Mouse (Mus musculus): ENCODE results near the gene Brd3os.

The Brd3os gene

DNA sequence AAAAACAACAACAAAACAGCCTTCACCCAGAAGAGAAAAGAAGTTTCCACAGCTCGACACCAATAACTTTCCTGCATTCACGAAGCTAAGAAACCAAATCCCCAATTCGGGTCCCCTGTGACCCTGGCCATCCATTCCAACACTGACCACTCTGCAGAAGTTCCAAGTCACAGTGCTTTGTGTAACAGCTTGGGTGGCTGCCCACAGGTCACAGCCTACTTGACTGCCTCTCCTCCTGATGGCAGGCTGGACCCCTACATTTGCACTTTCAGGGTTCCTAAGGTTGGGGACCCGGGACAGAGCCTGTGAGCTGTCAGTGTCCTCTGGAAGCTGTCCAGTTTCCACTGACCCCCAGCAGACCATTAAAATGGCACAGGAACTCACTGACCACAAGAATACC is 20.8 kb downstream of the Brd3os start:
- DNase-seq (ENCODE audit: low spot score in 2 of 2) = no peak

DNA sequence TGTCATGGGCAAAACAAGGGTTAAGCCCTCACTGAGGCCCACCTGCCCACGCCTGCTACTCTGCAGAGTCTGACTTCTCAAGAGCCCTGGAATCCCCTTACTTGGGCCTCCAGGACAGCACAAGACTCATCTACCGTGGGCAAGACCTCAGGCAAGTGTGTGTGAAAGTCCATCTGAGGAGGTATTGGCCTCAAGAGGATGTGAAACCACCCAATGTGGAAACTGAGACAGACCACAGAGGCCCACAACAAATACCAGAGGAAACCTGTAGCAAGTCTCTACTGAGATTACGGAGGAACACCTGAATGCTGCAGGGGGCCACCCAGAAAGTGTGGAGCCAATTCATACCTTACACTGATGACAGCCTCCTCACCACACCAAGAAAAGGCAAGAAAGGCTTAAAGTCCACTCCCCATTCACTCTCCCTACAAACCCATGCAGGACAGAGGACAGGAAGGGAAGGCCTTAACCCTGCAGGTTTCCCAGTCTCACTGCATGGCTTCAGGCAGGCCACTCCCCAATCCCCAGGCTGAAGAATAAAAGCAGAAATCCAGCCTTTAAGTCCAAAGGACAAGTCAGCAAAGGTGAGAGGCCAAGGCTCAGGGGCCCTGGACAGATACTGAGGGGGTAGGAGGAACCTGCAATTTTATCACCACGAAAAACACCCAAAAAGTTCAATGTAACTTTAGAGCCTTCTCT is 27.3 kb downstream of the Brd3os start:
- peak in 1 of 2 experiments; percentile 24 for DNase-seq (ENCODE audit: low spot score in 2 of 2)

DNA sequence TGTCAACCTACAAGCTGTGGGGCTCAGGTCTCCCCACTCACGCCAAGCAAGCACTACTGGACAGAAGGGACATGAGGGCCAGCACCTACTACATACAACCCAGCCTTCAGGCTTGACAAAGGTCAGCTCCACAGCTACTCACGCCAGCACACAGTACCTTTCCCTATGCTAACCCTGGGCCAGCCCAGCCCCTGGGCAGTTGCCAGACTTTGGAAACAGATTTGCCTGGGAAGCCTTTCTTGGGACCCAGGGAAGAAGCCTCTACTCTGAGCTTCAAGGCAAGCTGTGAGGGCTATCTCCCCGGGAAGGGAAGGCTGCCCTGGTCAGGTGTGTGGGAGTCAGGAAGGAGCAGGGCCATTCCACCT is 27.8 kb downstream of the Brd3os start:
- DNase-seq (ENCODE audit: low spot score in 2 of 2) = no peak

DNA sequence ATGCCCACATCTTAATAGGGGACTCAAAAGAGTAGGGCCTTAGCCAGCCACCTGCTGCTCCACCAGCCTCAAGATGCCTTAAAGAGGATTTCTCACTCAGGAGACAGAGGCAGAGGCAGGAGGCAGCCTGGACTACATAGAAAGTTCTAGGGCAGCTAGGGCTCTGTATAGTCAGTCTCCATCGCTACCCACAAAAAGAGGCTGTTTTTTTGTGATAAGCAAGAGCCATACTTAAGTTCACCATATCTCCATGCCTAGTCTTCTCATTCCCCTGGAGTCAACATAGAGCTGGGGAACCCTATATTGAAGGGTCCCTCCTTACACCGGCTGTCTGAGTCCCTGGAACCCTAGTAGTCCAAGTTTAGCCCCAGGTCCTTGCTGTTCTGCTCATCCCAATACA is 28.4 kb downstream of the Brd3os start:
- DNase-seq (ENCODE audit: low spot score in 2 of 2) = no peak

DNA sequence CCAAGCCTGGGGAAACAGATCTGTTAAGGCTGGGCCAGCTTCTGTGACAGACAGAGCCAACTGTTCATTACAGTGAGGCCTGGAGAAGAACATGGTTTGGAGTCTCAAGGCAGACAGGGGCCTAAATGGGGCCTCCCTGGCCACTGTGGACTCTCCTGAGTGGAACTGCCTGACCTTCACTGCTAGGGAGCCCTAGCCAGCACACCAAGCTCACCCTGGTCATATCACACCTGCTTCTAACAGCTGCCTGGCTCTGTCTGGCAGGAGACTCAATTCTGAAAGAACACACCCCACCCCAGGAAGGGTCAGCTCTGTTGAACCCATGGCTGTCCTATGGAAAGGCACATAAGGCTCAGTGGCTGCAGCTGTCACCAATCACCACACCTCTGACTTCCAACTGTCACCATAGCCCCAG is 29.1 kb downstream of the Brd3os start:
- no peak for DNase-seq (ENCODE audit: low spot score in 2 of 2)

DNA sequence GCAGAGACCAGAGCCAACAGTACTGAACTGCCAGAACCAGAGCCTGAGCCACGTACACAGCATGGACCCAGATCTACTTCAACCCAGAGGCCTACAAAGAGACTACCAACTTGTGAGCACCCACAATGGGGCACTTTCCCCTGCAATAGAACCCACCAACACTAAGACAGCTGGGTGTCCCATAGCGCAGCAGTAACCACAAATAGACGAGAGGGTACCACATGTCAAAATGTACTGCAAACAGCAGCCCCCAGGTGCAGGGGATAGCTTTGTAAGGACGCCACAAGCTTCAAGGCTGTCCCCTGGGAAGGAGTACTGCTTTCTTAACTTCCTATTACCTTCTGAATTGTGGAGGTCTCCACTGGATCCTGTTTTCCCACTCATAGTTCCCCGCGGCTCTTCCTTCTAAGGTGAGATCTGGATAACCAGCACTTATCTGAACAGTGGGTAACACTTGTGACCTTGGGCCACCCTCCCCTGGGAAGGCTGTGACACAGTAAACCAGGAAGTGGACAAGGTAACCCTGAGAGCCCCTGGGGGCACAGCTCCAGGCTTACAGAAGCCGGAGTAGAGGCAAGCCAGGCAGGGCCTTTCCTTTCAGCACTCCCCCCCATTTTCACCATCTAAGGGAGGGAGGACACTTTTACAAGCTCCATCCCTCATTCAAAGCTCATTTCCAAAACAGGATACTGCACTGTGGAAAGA is 31.1 kb downstream of the Brd3os start:
- DNase-seq (ENCODE audit: low spot score in 2 of 2) = no peak

DNA sequence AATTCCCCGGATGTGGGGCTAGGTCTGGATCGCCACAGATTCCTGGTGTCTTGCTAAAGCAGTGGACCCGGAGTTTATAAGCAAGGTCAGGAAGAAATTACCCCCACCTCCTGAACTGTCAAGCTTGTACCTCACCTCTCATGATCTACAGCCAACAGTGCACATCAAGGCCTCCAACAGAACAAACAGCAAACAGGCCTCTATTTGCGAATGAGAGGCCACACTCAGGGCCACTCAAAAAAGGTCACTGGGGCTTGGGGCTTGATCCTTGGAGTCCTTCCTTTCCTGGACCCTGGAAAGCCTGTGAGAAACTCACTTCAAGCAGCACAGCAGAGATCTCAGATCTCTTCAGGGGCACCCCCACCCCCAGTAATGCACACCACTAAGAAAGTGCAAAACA is 31.8 kb downstream of the Brd3os start:
- DNase-seq (ENCODE audit: low spot score in 2 of 2) = no peak

DNA sequence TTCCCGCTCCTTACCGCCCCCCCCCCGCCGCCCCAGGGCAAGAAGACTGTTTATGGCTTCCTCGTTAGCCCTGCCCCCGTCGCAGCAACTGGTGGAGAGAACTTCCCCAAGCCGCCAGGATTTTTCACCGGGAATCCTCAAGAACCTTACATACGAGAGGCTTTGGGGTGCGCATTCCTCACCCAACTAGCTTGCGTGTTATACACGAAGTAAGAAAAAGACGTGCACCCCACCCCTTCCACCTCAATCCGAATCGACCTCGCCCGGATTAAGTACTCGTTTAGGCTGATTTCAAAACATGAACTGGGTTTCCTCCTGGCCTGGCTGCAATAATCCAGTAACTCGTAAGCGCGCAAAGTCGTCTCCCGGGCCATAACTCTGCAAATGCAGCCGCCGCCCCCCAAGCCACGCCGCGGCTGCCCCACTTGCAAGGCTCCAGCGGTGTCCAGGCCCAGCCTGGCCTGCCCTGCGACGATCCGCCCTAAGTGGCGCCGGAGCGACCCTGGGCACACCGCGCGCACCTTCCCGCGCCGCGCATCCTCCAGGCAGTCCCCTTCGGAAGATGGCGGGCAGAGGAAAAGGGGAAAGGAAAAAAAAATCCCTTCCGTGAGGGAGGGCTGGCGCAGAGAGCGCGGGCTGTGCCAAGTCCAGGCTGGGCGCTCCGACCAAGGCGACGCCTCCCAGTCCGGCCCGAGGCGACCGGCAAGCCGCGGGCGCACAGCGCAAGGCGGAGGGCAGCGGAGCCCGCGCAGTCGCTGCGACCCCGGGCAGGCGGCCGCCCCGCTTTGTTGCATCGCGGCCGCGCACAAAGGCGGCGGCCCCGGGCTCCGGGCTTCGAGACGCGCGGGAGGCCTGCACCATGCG is 32.7 kb downstream of the Brd3os start:
- DNase-seq (ENCODE audit: low spot score in 2 of 2) = no peak

DNA sequence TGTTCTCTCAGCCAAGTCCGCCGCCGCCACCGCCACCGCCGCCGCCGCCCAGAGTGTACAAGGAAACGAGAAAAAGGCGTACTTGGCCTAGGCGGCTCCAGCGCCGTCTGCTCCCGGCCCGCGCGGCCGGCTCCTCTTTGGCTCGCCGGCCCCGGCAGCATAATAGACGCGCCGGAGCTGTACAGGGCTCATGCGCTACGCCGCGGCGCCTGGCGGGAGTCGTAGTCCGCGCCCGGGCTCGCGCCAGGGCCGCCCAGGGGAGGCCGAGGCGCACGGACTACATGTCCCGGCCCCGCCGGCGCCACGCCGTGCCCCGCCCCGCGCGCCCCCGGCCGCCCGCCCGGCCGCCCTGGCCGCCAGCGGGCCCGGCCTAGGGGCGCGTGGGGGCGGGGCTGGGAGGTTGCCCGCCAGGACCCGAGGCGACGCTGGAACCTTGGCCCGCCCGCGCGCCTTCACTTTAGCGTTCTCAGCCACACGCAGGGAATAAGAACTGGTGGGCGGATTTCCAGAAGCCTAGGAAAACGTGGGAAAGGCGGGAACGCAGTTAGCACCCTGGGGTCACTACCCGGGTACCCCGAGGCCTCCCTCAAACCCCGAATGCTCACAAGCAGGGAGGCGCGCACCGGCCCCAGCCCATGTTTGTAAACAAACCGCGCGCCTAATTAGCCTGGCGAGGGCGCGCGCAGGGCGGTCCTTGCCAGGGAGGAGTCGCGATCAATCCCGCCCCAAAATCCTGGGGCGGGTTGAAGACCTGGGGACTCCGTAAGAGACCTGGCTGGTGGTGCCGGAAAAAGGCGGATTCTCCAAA is 33.6 kb downstream of the Brd3os start:
- peak; percentile 75 to 84 for DNase-seq (ENCODE audit: low spot score in 2 of 2)

DNA sequence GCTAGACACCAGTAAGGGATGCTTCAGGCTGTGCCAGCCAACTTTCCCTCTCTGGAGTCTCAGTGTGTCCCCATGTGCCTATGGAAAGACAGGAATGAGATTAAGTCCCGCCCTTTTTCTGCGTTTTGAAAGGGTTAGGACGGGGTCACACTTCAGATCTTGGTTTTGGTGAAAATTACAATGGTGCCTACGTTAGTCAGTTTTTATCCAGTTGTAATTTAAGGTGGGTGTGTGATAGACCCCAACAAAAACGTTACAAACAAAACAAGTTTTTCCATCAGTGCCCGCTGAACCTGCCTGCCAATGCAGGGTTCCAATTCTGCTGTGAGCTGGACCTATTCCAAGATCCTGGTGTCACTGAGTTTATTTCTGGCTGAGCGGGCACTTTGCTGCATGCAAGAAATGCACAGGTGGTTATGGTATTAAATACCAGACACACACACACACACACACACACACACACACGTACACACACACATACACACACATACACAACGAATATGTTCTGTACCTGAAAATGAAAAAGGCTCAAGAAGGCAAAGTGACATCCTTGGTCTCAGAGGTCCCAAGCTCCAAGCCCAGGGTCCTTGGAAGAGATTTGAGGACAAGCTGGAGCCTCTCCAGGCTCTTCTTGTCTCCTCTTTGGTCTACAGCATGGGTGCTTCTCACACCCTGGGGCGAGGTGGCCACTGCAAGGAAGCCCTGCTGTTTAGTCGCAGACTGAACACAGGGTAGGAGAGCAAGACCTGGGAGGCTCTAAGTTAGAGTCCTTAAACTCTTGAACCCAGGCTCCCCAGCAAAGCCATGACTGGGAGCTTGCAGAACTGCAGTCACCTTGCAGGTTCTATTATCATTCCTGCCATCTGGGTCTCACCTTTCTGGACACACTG is 34.4 kb downstream of the Brd3os start:
- no peak for DNase-seq (ENCODE audit: low spot score in 2 of 2)

DNA sequence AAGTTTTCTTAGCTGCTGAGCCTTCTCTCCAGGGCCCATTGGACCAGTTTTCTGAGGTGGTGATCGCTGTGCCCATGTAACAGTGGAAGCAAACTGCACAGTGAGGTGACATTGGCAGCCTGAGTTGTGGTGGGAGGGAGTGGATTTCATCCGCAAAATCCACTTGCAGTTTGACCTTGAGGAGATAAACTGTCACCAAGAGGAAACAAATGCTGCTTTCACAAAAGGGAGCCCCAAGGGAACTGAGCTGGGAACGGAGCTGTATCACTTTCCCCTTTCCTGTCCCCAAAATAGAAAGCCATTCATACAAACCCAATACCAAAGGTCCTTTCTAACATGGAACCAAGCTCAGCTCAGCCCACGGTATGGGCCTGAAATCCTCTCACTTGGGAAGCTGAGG is 37.7 kb downstream of the Brd3os start:
- no peak for DNase-seq (ENCODE audit: low spot score in 2 of 2)

DNA sequence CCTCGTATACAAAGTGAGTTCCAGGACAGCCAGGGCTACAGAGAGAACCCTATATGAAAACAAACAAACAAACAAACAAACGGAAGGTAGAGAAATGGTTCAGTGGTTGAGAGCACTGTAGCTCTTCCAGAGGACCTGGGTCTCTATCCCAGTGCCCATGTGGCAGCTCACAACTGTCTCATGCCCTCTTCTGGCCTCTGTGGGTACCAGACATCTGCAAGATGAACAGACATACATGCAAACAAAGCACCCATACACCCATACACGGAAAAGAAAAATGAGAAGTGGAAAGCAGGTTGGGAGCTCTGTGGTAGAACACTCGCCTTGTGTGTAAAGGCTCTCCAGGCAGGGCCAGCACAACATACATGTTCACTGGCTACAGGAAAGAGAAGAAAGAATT is 38.2 kb downstream of the Brd3os start:
- DNase-seq (ENCODE audit: low spot score in 2 of 2) = no peak

DNA sequence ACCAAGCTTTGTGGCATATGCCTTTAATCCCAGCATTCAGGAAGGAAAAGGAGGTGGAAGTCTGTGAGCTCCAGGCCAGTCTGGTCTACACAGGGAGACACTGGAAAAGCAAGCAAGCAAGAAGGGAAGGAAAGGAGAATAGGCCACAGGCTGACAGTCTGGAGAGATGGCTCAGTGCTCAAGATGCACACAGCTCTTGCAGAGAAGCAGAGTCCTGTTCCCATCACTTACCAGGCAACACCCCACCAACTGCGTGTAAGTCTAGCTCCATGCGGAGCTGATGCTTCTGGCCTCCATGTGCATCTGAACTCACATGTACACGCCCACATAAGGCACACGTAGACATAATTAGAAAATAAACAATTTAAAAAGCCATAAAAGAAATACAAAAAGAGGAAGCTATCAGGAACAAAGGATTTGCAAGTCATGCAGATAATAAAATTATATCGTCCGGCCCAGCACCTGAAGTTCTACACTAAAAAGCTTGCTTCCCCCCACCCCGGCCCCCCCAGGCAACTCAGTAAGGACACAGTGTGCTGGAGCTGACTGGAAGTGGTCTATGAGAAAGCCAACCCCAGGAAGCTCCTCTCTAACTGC is 40.2 kb downstream of the Brd3os start:
- DNase-seq (ENCODE audit: low spot score in 2 of 2) = no peak

DNA sequence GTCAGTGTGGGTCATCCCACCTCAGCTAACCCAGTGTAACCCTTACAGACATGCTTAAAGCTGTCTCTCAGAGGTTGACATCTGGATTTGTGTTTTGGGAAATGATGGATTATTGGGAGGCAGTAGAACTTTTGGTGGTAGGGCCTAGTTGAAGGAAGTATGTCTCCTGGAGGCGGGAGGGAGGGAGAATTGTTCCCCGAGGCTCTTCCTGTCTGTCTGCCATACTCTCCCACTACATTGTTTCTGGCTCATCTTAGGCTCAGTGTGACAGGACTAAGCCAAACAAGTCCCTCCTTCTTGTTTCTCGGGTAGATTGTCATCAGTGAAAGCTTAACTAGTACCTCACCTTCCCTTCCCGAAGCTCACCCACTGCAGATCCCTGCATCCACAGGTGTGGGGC is 44.6 kb downstream of the Brd3os start:
- no peak for DNase-seq (ENCODE audit: low spot score in 2 of 2)

DNA sequence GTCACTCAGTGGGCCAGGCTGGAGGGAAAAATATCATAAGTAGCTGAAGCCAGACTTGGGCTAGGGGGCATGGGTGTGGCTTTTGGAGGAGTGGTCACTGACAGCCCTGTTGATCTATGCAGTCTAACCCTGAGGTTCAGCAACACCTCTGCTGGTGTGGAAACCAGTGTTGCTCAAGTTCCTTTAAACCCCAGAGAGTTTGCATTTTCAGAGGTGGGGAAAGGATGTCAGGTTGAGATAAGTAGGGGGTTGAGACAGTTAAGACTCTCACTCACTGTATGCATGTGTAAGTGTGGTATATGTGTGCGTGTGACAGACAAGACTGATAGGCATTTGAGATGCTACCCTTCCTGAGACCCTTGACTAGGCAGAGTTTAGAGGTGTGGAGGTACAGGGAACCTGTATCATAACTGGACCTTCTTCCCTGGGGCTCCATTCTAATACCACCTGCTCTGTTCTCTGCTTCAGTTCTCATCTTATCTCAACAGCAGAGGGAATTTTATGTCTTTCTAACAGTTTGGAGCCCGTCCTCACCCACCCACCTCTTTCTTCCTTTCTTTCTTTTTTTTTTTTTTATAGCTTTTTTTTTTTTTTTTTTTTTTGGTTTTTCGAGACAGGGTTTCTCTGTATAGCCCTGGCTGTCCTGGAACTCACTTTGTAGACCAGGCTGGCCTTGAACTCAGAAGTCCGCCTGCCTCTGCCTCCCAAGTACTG is 45.4 kb downstream of the Brd3os start:
- peak; percentile 43 to 68 for DNase-seq (ENCODE audit: low spot score in 2 of 2)

DNA sequence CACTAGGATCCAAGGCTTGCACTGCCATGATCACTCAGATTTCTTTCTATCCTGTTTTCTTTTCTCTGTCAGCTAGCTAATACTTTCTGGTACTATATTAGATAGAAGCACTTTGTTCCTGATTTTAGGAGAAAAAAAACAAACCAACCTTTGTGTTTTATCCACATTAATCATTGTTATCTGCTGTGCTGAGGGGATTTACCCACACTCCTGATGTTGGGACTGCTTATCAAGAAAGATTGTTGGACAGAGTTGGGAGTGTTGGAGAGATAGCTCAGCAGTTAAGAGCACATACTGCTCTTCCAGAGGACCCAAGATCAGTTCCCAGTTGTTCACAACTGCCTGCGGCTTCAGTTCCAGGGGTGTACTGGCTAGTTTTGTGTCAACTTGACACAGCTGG is 46.2 kb downstream of the Brd3os start:
- no peak for DNase-seq (ENCODE audit: low spot score in 2 of 2)

DNA sequence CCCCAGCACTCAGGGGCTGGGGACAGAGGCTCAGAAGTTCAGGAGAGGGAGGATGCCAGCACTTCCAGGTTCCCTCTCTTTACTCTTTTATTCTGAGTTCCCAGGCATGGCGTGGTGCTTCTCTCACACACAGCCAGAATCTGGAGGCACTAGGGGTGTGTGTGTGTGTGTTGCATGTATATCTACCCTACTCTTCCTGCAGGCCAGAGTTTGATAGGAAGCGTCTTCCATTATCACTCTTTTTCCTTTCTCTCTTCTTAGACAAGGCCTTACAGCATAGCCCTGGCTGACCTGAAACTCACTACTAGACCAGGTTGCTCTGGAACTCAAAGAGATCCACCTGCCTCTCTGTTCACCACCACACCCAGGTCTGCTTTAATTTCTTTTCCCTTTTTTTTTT is 48.8 kb downstream of the Brd3os start:
- DNase-seq (ENCODE audit: low spot score in 2 of 2) = no peak

Measured in natural killer cell, adult 2 months (primary cell).